Mouse (Mus musculus) hindbrain, embryonic 15.5 days (tissue): ENCODE measurements around the gene Gga1. TPM values are rescaled to one million over a fixed set of nuclear protein-coding genes. Genes with fewer than 3 reads are reported as not detected.

ENCODE experiments used
- ATAC-seq: fragments of 200-750 bp; cut with Nextera tagmentation; 2 replicates; pipeline ENCODE4 v1.8.0; 2017; ENCODE audit warnings: low read depth, moderate number of reproducible peaks, moderate TSS enrichment; ENCODE audit not compliant: low FRiP score
- H3K27ac ChIP-seq: fragments of 300-500 bp; sonication (generic); replicated peaks from 2 replicates; pipeline ENCODE4 v1.5.1; 2015; ENCODE audit warnings: mild to moderate bottlenecking, inconsistent platforms
- H3K27me3 ChIP-seq: fragments of 300-500 bp; sonication (generic); 2 replicates; pipeline ENCODE4 v1.6.1; 2015; ENCODE audit warnings: control low read depth, inconsistent platforms
- H3K36me3 ChIP-seq: fragments of 300-500 bp; sonication (generic); 2 replicates; pipeline ENCODE4 v1.6.1; 2015; ENCODE audit warnings: control low read depth, inconsistent platforms
- H3K4me1 ChIP-seq: fragments of 300-500 bp; sonication (generic); replicated peaks from 2 replicates; pipeline ENCODE4 v1.6.1; 2015; ENCODE audit warnings: control low read depth, inconsistent platforms
- H3K4me2 ChIP-seq: fragments of 300-500 bp; sonication (generic); 2 replicates; pipeline ENCODE4 v1.6.1; 2015; ENCODE audit warnings: moderate library complexity, mild to moderate bottlenecking, inconsistent platforms
- H3K4me3 ChIP-seq: fragments of 300-500 bp; sonication (generic); 2 replicates; pipeline ENCODE4 v1.5.1; 2015; ENCODE audit warnings: mild to moderate bottlenecking, inconsistent platforms
- H3K9ac ChIP-seq: fragments of 300-500 bp; sonication (generic); 2 replicates; pipeline ENCODE4 v1.6.1; 2015; ENCODE audit warnings: inconsistent platforms
- H3K9me3 ChIP-seq: fragments of 300-500 bp; sonication (generic); 2 replicates; pipeline ENCODE4 v1.6.1; 2016; ENCODE audit warnings: control low read depth, inconsistent platforms
- WGBS: fragments of 180-500 bp; shearing (Covaris S2); methylation state at CpG from one replicate; pipeline ENCODE4 v1.1.7; 2015; 5-methylcytosine and 5-hydroxymethylcytosine counted together
- microRNA-seq: library from miRNA; unstranded; fragments of <30 nt; microRNA quantifications from one replicate; pipeline ENCODE4, GENCODE M21; 2016
- polyA plus RNA-seq: library from polyadenylated mRNA; unstranded; fragments of >200 nt; fragmentation: Nextera tagmentation; extraction: Ambion mirVana; gene quantifications from 2 replicates; pipeline ENCODE4 v1.2.1, GENCODE M21; 2015

The Gga1 gene
- polyA plus RNA-seq, 1 experiment from 2014 or later: 51.9 TPM

DNA sequence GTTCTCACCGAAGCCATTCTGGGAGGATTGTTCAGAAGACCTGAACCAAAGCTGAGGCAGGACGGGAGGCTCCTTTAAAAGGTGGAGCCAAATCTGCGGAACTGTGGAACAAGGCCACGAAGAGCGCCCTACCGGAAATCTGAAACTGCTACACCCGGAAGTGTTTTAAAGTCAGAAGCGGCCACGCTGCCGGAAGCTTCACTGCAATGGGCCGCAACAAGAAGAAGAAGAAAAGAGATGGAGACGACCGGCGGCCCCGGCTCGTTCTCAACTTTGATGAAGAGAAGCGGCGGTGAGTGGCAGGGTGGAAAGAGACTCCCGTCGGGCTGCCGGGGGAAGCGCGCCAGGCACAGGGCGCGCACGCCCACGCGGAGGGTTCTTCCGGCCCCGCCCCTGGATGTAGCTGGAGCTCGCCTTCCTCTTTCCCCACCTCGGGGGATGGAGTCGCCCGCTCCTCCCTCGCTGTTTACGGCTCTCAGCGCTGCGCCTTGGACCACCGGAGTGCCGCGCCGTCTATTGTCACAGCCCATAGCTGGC, 57.9 kb downstream of the Gga1 start, which contains the start of gene Nol12:
Gene Nol12 (plus strand): TSS at position 150 of the 537 bp plus-strand sequence.
- H3K4me1 ChIP-seq: peaks cover 12% of the 10 kb centered on the region
- peak within 1 kb of the TSS; percentile 76 for H3K4me3 ChIP-seq
- peaks cover 18% of the 10 kb centered on the region for H3K36me3 ChIP-seq
- no peaks in the 10 kb centered on the region for H3K27me3 ChIP-seq
- under 1% methylated on average over 39 of the region's 42 CpGs for WGBS
- ATAC-seq: peak; percentile 90
- H3K9ac ChIP-seq: peak within 1 kb of the TSS; percentile 68
- no peaks in the 10 kb centered on the region for H3K9me3 ChIP-seq
- H3K4me2 ChIP-seq: peak within 1 kb of the TSS; percentile 62
- peak within 1 kb of the TSS; percentile 84 for H3K27ac ChIP-seq

DNA sequence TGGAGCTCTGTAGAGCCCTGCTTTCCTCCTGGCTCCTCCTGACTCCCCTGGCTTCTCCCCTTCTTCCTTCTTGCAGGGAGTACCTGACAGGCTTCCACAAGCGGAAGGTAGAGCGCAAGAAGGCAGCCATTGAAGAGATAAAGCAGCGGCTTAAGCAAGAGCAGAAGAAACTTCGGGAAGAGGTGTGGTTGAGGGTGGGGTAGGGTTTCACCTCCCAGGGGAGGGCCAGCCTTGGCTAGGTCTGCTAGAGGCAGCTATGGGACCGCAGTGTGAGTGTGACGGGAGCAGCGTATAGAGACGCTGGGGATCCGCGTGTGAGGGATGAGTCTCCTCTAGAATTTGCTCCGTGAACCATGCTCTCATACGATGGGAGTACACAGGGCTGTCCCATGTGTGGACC, 59.4 kb downstream of the Gga1 start:
- no peaks in the 10 kb centered on the region for H3K27me3 ChIP-seq
- 86% methylated on average over 12 of the region's 12 CpGs for WGBS
- H3K36me3 ChIP-seq: peaks cover 32% of the 10 kb centered on the region
- H3K4me1 ChIP-seq: peaks cover 12% of the 10 kb centered on the region
- H3K9me3 ChIP-seq: no peaks in the 10 kb centered on the region
- no peak overlapping the region for H3K9ac ChIP-seq
- no peak for ATAC-seq
- no peak overlapping the region for H3K27ac ChIP-seq
- H3K4me2 ChIP-seq: no peak overlapping the region
- H3K4me3 ChIP-seq: no peak overlapping the region

DNA sequence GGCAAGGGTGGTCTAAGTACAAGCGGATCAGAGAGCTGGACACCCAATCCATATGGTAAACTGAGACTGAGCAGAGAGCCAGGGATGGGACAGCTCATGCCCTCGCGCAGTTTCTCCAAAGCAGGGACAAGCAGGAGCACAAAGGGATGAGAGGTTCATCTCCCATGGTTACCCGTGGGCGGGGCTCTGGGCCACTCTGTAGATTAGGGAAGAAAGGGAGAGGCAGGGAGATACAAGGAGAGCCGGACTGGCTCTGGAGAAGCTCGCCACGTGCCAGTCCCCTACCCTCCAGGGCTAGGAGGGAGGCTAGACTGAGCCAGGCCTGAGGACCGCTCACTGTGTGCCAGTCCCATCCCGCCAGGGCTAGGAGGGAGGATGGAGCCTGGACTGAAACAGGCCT, 60.3 kb downstream of the Gga1 start:
- no peak for ATAC-seq
- Histone ChIP-seq H3K4me1 (peaks cover 12% of the 10 kb centered on the region), H3K4me2 (no peak overlapping the region), H3K9me3 (no peaks in the 10 kb centered on the region), H3K27me3 (no peaks in the 10 kb centered on the region), H3K9ac (no peak overlapping the region), H3K4me3 (no peak overlapping the region), H3K36me3 (peaks cover 35% of the 10 kb centered on the region), H3K27ac (no peak overlapping the region)
- 76% methylated on average over 10 of the region's 10 CpGs for WGBS

DNA sequence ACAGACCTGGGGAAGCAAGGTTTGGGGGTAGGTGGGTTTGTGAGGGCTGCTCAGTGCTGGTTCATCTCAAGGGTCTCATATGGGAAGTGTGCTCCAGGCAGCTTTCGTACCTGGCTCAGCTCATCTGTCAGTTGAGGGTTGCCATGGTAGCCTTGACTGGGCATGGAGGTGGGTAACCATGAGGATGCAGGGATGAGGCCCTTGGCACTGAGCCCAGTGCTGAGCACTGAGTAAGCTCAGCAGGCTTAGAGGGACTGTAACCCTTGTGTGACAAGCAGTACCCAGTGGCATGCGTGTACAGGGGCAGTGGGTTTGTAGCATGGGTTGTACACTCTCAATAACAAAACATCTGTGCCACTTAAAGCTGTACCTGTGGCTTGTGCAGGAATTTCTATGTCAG, 61.0 kb downstream of the Gga1 start:
- Histone ChIP-seq H3K9me3 (no peaks in the 10 kb centered on the region), H3K36me3 (peaks cover 35% of the 10 kb centered on the region), H3K4me1 (peaks cover 18% of the 10 kb centered on the region), H3K9ac (no peak overlapping the region), H3K4me3 (no peak overlapping the region), H3K27me3 (no peaks in the 10 kb centered on the region), H3K27ac (no peak overlapping the region), H3K4me2 (no peak overlapping the region)
- 66% methylated on average over 2 of the region's 2 CpGs for WGBS
- ATAC-seq: no peak

DNA sequence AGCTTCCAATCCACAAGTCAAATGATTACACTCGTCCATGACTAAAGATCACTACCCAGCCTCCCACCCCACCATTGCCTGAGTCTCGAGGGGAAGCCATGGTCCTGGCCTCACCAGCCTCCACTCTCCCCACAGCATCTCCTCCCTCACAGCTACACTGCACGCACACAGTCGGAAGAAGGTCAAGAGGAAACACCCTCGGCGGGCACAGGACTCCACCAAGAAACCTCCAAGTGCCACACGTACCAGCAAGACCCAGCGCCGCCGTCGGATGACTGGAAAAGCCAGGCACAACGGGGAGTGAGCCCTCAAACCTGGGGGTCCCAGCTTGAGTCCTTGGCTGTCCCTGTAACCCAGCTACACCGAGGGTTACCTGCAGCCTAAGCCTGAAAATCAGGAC, 63.3 kb downstream of the Gga1 start:
- Histone ChIP-seq H3K9ac (no peak overlapping the region), H3K27ac (no peak overlapping the region), H3K9me3 (no peaks in the 10 kb centered on the region), H3K4me1 (peaks cover 21% of the 10 kb centered on the region), H3K4me2 (no peak overlapping the region), H3K4me3 (no peak overlapping the region), H3K36me3 (peaks cover 35% of the 10 kb centered on the region), H3K27me3 (no peaks in the 10 kb centered on the region)
- ATAC-seq: no peak
- WGBS: 95% methylated on average over 13 of the region's 13 CpGs

DNA sequence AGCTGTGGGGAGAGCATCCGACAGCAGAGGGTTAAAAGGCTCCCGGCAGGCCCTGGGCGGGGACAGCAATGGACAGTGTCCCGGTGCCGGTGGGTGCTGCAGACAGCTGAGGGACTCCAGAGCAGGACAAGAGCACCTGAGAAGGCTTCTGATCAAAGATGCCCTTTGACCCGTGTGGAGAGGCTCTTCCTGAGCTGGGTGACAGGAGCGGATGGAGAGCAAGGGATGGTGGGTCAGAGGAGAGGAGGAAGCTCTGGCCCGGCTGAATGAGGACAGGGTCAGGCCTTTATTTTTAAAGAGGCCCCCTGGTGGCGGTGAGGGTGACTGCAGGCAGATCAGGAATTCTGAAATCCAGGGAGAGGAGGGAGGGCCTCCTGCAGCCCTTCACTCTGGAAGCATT, 65.7 kb downstream of the Gga1 start:
- ATAC-seq: peak; percentile 66
- H3K4me3 ChIP-seq: peak overlapping the region; percentile 27
- H3K27ac ChIP-seq: peak overlapping the region; percentile 46; the same call in 1 of the 2 replicates
- 4% methylated on average over 9 of the region's 9 CpGs for WGBS
- H3K9me3 ChIP-seq: no peaks in the 10 kb centered on the region
- peaks cover 15% of the 10 kb centered on the region for H3K4me1 ChIP-seq
- peak overlapping the region; percentile 53 for H3K4me2 ChIP-seq
- peaks cover 31% of the 10 kb centered on the region for H3K36me3 ChIP-seq
- peak overlapping the region; percentile 41 for H3K9ac ChIP-seq
- no peaks in the 10 kb centered on the region for H3K27me3 ChIP-seq

Small RNA genes within 50 kb of the gene (microRNA-seq; reads per million reads assigned to microRNA genes)
- gene Mir6955: not detected

Other genes starting within 250 kb of the Gga1 start
- 10.6 and 11.7 TPM in 2 replicates for gene Elfn2, start 158.4 kb upstream of the Gga1 start, polyA plus RNA-seq
- gene Mfng, start 103.7 kb upstream of the Gga1 start, polyA plus RNA-seq: 21.5 and 42.1 TPM in 2 replicates
- 2.4 and 2.6 TPM in 2 replicates for gene Card10, start 74.1 kb upstream of the Gga1 start, polyA plus RNA-seq
- gene Cdc42ep1, start 34.6 kb upstream of the Gga1 start, polyA plus RNA-seq: 14.7 and 15.5 TPM in 2 replicates
- 0.68 TPM in 1 of 2 replicates, not detected in the other for gene Lgals2, start 21.7 kb upstream of the Gga1 start, polyA plus RNA-seq
- gene Gm49510, start 22.5 kb downstream of the Gga1 start, polyA plus RNA-seq: not detected in 2 replicates
- gene Sh3bp1, start 22.6 kb downstream of the Gga1 start, polyA plus RNA-seq: 4.2 and 4.5 TPM in 2 replicates
- gene Pdxp, start 36.7 kb downstream of the Gga1 start, polyA plus RNA-seq: 96.1 and 110 TPM in 2 replicates
- 113 and 134 TPM in 2 replicates for gene Lgals1, start 49.5 kb downstream of the Gga1 start, polyA plus RNA-seq
- 57.3 and 69.1 TPM in 2 replicates for gene Nol12, start 57.7 kb downstream of the Gga1 start, polyA plus RNA-seq
- 42.7 and 43.3 TPM in 2 replicates for gene Triobp, start 70.5 kb downstream of the Gga1 start, polyA plus RNA-seq
- gene H1f0, start 151.3 kb downstream of the Gga1 start, polyA plus RNA-seq: 214 and 226 TPM in 2 replicates
- 0.13 and 0.38 TPM in 2 replicates for gene Galr3, start 164.7 kb downstream of the Gga1 start, polyA plus RNA-seq
- 56.0 and 59.7 TPM in 2 replicates for gene Ankrd54, start 185.7 kb downstream of the Gga1 start, polyA plus RNA-seq
- 167 and 177 TPM in 2 replicates for gene Eif3l, start 198.0 kb downstream of the Gga1 start, polyA plus RNA-seq
- 12.4 and 15.0 TPM in 2 replicates for gene Micall1, start 231.7 kb downstream of the Gga1 start, polyA plus RNA-seq